Mouse (Mus musculus) lung, adult 18-20 months (tissue): ENCODE data around the gene Ifngr2.

ENCODE experiments used
- DNase-seq, 2 experiments: peaks; one replicate each; pipeline ENCODE4 v3.0.0; 2022; ENCODE audit warnings: mixed read lengths in 2 of 2

The Ifngr2 gene

DNA sequence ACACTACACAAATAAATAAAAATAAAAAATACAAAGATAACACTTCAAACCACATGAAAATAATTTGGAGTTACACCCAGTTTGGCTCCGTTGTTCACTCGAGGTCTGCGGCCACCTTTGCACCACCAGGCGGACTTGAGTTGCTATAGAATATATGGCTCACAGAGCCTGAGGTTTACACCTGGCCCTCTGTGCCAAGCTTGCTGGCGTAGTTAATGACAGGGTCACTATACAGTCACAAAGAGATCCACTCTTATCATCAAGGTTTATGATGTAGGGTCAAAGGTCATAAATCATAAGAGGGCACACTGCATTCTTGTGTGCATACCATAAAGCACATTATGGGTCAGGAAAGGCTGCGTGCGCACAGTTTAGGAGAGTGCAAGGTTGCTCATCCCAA, 19.1 kb downstream of the Ifngr2 start:
- DNase-seq: no peak

DNA sequence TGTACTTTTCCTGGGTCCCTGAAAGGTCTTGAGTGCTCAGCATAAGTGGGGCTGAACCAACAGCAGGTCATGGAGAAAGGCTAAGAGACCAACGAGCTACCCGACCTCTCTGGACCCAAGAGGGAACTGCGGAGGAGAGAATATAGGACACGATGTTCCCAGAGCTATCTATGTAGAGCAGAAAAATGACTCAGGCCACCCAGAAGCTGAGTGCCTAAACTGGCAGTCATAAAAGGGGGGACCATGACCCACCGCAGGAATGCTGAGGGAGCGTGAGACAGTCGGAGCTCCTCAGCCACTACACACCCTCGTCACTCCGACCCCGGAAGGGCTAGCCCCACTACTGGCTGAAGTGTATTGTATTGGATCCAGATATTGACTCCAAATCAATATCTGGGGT, 22.1 kb downstream of the Ifngr2 start:
- no peak for DNase-seq

DNA sequence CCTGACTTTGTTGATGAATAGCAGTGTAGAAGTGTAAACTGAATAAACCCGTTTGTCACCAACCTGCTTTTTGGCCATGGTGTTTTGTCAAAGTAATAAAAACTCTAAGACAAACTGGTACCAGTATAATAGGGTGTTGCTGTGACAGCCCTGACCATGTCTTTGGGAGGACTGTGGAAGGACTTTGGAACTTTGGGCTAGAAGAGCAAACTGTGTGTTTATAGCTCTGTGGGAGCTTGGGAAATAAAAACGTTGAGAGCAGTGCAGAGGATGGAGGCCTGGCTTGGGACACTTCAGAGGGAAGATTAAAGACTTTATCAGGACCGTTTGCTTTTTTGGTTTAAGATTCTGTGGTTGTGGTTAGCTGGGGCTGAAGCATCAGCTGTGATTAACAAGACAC, 24.2 kb downstream of the Ifngr2 start:
- DNase-seq: no peak

DNA sequence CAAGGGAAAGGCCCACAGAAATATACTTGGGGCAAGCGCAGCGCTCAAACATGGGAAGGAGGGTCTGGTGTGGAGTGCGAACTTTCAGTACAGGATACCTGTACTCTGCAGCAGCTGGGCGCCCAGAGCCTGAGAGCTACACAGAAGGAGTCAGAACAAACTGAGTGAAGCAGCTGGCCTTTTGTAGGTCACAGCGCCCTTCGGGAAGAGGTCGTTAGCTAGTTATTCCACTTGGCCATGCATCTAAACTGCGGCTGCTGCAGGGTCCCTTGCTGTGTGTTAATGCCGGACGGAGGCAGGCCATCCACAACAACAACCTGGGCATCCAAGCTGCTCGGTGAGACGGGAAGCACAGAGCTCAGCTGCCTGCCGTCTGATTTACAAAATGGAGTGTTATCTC, 28.3 kb downstream of the Ifngr2 start:
- DNase-seq: no peak

DNA sequence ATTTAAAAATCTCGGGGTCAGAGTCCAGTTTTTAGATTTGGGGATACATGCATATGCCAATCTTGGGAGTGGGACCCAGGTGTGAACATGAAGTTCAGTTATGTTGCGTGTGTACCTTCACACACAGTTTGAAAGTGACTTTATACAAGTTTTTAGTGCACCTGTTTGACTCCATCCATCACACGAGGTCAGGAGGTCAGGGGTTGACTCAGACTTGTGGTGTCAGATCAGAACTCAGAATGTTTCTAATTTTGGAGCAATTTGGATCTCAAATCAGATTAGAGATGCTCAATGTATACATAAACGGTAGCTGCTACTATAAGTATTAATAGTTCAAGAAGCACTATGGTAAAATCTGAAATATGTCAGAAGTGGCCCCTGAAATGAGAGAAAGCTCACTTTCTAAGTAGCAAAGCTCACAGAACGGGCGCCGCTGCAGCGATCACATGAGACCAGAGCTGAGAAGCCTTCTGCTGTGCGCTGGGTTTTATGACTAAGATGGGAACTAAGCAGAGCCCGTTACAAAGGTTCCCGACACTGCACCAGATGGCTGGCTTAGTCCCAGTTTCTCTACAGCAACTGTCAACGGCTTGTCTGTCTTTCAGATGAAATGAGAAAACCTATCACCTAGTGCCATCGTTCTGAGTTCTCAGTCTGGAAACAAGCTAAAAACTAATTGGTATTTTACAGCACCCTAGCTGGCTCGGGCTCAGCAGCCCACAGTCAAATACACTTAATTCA, 32.3 kb downstream of the Ifngr2 start:
- DNase-seq: no peak

DNA sequence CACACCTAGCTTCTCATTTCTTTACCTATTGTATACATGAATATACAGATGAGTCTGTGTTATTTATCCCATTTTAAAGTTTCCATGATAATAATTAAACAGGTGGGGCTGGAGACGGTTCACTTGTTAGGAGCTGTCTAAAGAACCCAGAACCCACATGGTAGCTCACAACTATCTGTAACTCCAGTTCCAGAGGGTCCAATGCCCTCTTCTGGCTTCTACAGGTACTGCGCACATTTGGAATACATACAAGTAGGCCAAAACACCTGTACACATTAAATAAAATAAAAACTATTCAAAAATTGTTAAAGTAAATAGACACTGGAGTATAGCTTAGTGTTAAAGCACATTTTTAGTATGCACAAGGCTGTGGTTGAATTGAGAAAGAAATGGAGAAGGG, 35.4 kb downstream of the Ifngr2 start:
- no peak for DNase-seq

DNA sequence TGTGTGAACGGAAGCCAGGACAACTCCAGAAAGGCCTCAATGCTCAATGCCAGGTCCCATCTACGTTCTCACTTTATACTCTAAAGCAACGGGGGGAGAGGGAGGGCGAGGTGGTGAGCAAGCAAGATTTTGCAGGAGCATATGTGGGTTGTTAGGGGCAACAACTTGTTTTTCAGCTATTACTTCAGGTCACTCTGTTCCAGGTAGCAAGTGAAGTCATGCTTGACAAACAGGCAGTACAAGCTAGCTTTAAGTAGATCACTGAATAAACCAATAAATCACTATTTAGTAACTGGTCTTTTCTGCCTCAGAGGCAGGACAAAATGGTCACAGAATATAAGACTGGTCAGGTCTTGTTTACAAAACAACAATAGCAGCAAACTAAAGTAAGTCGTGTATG, 38.7 kb downstream of the Ifngr2 start:
- DNase-seq: no peak

DNA sequence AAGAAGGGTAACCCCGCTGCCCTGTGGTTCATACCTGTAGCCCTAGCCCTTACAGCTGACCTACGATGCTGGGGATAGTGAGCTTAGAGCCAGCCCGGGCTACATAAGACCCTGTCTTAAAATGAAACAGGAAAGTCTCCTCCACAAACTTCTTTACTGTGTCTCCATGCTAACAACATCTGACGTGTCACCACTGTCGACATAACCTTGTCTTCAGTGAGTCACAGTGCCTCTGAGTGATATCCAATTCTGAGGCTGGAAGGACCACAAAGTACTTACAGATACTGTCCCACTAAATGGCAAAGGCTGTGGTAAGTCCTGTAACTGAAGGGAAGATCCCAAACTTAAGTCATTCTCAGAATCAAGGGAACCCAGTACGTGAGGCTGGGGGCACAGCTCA, 39.4 kb downstream of the Ifngr2 start:
- no peak for DNase-seq

DNA sequence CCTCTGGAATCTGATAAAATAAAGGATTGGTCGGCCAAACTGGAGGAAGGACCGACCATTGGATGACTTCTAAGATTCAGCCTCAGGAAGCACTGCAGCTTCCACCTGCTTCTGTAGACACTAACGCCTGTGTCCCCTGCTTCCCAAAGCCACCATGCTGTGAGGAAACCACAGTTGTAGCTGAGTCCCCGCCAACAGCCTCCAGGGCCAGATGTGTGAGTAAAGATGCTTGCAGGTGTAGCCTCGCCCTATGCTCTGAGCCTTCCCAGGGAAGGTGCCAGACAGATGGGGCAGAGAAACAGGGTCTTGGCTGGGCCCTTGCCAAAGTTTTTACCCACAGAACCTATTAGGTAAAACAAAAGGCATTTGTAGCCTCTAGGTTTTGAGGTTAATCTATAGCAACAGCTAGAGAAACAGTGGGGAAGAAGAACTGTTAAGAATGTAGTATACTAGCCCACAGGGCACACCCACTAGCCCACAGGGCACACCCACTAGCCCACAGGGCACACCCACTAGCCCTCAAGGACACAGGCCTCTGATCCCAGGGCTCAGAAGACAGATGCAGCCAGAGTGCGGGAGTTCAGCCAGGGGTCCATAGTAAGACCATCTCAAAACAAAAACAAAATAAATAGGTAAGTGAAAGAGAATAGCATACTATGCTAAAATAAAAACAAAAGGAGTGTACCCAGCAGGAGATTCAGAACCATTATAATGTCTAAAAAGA, 41.0 kb downstream of the Ifngr2 start:
- DNase-seq: no peak

DNA sequence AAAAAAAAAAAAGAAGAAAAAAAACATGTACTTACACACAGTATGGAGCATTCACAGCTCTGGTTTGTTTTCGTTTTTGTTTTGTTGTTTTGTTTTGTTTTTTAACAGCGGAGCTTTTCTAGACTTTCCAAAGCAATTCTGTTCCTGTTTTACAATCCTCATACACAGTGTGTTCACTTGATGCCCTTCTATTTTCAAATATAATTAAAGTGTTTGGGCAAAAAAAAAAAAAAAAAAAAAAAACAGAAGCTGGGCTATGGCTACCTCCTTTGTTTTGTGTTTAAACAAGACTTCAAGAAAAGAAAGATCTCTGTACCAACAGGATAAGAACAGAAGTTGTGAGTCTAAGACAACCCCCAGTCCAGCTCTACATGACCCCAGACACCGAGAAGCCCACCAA, 41.8 kb downstream of the Ifngr2 start:
- no peak for DNase-seq

DNA sequence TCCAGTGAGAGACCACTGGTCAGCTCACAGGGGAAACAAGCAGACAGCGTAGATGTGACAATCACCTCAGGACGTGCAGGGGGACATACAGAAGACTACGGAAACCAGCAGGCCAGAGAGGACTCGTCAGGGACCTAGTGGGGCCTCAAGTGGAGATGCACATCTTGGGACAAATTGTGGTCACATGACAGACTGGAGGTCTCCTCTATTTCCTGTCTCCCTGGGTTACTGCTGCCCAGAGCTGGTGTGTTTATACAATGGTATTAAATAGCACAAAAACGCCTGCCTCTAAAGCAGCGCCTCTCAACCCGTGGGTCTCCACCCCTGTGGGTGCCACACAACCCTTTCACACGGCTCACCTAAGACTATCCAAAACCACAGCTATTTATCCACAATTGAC, 45.3 kb downstream of the Ifngr2 start:
- DNase-seq: peak in 1 of 2 experiments; percentile 34

DNA sequence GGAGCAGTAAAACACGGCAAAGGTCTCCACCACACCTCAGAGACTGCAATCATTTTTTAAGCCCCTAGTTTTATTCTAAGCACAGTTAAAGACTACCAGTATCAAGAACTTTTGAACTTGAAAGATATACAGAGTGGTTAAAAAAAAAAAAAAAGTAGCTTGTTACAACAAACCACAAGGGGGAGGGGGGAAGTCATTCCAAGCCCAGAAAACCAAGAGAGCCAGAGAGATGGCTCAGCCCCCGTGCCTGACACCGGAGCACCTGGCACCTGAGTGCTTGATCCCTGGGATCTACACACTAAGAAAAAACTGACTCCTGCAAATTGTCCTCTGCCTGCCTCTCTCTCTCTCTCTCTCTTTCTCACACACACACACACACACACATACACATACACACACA, 46.4 kb downstream of the Ifngr2 start:
- DNase-seq: no peak

DNA sequence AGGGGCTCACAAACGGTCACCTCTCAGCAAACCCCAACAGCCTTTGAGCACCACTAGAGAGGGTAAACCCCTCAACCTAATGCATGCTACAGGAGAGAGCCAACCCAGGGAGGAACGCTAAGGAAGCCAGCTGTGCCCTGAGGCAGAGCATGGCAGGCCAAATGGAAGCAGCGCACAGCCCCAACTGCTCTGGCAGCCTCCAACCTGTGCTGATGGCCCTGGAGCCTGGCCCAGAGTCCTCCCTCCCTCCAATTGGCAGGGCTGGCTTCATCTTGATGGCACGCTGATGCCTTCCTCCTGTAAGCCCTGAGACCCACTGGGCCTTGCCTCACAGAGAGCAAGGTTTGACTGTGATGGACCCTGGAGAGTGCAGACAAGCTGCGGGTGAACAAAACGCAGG, 48.2 kb downstream of the Ifngr2 start:
- DNase-seq: no peak

DNA sequence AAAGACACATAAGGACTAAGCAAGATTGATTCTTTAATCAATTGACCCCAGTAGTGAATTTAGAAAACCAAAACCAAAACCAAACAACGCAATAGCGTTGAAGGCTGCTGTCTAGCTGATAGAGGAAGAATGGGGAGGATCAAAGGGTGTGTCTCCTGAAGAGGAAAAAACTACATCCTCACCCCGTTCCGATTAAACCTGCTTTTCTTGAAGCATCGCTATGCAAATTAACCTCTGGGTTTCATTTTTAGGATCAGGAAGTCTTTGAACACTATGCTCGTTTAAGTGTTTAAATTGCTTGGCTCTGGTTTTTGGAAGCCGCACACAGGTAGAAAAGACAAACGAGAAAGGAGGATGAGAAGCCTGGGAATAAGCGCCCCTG, 49.5 kb downstream of the Ifngr2 start:
- DNase-seq: no peak

DNA sequence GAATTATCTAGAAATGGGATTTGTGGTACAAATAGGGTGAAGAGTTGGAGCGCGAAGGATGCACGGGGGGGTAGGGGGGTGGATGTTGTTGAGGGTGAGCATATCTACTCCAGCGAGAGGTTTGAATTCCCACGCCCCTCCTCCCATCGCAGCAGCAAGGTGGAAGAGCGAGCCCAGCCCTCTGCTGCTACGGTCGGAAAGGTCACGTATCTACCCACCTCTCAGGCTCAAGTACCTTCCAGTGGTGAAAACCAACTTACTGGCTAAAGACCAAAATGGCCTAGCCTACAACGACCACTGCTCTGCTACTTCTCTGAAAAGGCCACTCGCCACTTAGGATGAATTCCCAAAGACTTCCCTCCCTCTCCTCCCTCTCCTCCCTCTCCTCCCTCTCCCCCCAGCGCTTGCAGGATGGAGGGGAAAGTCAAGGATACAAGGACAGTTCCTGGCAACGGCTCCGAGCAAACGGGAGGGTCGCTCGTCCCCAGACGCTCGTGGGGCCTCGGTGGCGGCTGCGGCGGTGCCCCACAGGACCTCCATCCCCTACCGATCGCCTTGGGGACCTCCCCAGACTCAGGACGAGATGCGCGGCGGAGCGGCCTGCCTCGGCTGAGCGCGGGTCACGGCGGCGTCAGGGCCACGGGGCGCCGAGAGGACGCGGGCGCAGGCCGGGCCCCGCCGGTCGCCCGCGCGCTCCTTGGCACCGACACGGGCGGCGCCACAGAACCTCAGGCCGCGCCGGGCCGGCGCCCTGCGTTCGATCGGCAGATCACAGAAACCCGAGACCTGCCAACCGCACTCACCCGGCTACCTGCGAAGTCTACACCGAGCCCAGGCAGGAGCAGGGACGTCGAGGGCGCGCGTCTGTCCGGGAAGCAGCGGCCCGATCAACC, 50.2 kb downstream of the Ifngr2 start:
- peak; percentile 50 to 68 for DNase-seq

DNA sequence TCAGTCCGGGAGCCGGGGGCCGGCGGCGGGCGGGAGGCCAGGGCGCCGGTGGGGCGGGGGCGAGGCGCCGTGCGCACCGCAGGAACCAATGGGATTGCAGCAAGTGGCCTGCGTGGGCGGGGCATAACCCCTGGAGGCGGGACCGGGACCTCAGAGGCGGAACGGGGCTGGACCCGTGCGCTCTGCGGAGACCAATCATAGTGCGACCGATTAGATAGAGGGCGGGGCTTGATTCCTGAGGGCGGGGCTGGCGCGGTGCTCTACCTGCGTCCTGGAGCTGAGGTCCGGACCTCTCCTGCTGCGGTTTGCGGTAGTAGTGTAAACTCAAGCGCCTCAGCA, 50.8 kb downstream of the Ifngr2 start, which contains the start of gene Tmem50b:
Gene Tmem50b (minus strand): TSS at position 129 of the 339 bp plus-strand sequence.
- DNase-seq: peak; percentile 99

DNA sequence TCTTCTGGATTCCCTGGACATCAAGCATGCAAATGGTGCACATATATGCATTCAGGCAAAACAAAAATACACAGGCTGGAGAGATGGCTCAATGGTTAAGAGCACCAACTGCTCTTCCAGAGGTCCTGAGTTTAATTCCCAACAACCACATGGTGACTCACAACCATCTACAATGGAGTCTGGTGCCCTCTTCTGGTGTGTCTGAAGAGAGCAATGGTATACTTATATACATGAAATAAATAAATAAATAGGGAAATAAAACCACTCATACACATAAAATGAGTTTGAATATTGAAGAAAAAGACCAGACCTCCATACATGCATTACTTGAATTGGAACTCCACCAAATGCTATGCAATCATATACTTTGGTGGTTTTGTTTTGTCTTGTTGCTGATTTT, 52.4 kb downstream of the Ifngr2 start:
- no peak for DNase-seq

DNA sequence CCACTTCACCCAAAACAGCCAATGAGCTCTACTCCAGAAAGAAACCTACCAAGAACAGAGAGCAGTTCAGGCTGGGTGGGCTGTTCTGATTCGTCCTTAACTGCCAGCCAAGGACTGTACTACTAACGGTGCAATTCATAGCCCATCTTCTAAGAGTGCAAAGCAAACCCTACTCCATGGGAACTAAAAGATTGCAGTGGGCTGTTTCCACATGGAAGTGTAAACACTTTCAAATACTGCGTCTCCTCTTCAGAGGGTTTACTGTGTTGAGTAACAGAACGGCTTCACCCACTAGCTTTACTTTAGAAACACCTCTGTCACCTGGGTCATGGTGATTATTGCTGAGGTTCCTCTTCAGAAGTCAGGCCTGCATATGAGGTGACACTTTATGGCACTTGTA, 54.2 kb downstream of the Ifngr2 start:
- DNase-seq: peak in 1 of 2 experiments; percentile 54

DNA sequence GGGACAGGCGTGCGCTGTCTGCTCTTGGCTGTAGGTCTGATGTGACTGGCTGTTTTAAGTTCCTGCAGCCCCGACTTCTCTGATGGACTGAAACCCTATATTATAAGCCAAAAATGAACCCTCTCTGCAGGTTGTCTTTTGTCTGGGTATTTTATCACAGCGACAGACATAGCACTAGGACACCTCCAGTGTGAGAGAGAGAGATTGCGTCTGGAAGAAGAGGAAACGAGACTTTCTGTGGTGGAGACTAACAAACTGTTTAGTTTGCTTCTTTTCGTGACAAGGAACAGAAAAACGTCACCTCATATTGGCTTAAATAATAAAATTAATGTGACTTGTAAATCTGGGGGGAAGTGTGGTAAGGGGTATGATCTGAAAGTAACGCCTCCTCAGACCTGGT, 54.8 kb downstream of the Ifngr2 start:
- no peak for DNase-seq

DNA sequence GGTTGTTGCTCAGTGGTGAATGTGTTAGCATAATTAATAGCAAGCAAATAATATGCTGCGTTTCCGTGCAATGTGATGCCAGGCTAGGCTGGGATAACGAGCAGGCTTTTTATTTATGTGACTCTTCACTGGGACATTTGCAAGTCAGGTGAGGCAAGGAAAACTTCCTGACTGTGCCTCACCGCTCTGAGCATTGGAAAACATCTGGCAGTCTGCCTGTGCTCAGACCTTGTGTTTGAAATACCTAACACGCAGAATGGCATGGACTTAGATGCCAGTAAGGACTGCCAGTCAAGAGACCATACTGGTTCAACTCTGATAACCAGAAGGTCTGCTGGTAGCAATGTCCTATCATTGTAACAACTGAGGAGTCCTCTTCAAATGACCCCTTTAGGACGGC, 58.3 kb downstream of the Ifngr2 start:
- DNase-seq: no peak

DNA sequence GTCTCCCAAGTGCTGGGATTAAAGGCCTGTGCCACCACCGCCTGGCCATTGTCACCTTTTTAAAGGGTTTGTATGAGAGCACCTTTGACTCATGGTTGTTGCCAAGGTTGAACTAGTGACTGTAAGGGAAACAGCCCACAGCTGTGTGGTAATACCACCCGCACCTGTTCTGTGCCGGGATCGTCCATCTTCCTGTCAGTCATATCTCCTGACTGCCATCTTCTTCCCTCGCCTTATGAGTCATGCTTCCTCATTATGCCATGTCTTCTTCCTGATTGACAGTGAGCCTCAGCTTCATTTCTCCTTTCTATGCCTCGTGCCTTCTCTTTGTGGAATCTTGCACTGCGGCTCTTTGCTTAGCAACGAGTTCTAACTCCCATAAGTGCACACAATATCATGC, 60.1 kb downstream of the Ifngr2 start:
- DNase-seq: no peak

DNA sequence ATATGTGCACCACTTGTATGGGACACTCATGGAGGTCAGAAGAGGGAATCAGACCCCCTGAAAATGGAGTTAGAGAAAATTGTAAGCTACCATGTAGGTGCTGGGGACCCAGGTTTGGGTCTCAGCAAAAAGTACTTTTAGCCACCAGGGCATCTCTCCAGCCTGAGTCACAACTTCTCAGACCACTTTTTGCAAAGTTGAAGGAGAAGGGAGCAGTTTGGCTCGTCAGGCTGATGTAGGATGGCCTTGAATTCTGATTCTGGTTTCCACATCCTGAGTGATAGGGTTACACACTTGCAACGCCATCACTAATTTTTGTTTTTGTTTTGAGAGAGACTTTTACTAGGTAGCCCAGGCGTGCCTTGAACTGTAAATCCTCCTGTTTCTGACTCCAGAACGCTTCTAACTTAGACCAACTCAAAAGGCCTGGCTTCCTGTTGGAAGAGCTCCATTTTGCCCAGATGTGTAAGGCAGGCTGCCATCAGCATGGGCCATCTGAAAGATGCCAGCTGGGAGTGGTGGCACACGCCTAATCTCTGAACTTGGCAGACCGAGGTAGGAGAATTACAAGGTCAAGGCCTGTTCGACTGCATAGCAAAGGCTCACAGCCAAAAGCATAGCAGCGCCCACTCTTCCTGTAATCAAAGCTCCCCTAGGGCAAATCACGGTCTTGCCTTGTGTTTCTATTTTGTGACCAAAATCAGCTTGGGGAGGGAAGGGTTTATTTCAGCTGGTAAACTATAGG, 62.8 kb downstream of the Ifngr2 start:
- peak; percentile 64 for DNase-seq

DNA sequence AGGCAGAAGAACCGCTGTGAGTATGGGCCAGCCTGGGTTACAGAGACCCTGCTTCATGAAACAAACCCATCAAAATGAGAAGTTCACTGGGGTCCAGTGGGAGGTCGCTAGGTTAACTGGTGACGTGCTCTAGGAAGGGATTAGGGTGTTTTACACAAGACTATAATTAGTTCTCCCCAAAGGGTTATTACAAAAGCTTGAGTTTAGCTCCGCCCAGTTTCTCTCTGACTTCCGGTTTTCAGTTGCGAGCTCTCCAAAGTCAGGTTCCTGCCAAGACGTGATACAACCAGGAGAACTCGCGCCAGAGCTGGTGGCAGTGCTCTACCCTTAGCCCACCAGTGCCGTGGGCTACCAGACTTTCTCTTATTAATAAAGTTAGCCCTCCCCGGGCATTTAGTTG, 64.4 kb downstream of the Ifngr2 start:
- peak; percentile 53 to 66 for DNase-seq
